Mouse (Mus musculus): ENCODE data around the gene Olfr1044.

GRCm38 (mm10) chr2:86202909-86203308, 25.3 kb upstream of the Olfr1044 start, which contains the start of gene Olfr1045:
- TF ChIP-seq GATA1 (IDR thresholded peaks at IDR 0.05; ENCODE audit: low read length) (no peak), TAL1 (IDR thresholded peaks at IDR 0.05; ENCODE audit: low read length) (no peak)
